Mouse (Mus musculus) kidney, postnatal 0 days (tissue): ENCODE measurements around the gene Zswim3. TPM values are rescaled to one million over a fixed set of nuclear protein-coding genes. Genes with fewer than 3 reads are reported as not detected.

ENCODE experiments used
- ATAC-seq: fragments of 200-750 bp; cut with Nextera tagmentation; replicated peaks from 2 replicates; pipeline ENCODE4 v1.8.0; 2017; ENCODE audit warnings: low read depth, moderate number of reproducible peaks, moderate TSS enrichment, moderate library complexity; ENCODE audit not compliant: low FRiP score
- DNase-seq: peaks from one replicate; pipeline ENCODE4 v3.0.0-alpha.2; 2016; ENCODE audit warnings: low spot score
- H3K27ac ChIP-seq: fragments of 300-500 bp; sonication (generic); 2 replicates; pipeline ENCODE4 v1.5.1; 2014; ENCODE audit warnings: mild to moderate bottlenecking
- H3K27me3 ChIP-seq: fragments of 300-500 bp; sonication (generic); 2 replicates; pipeline ENCODE4 v1.6.1; 2014; ENCODE audit warnings: low read length, mixed read lengths; ENCODE audit not compliant: insufficient read depth
- H3K36me3 ChIP-seq: fragments of 300-500 bp; sonication (generic); 2 replicates; pipeline ENCODE4 v1.6.1; 2014; ENCODE audit warnings: low read length, mixed read lengths; ENCODE audit not compliant: insufficient read depth
- H3K4me1 ChIP-seq: fragments of 300-500 bp; sonication (generic); replicated peaks from 2 replicates; pipeline ENCODE4 v1.6.1; 2014; ENCODE audit warnings: antibody characterized with exemption, low read length, mixed read lengths; ENCODE audit not compliant: insufficient read depth
- H3K4me2 ChIP-seq: fragments of 300-500 bp; sonication (generic); 2 replicates; pipeline ENCODE4 v1.6.1; 2014; ENCODE audit warnings: mild to moderate bottlenecking, low read length, moderate library complexity, mixed read lengths
- H3K4me3 ChIP-seq: fragments of 300-500 bp; sonication (generic); replicated peaks from 2 replicates; pipeline ENCODE4 v1.5.1; 2014; ENCODE audit warnings: low read depth, low read length
- H3K9ac ChIP-seq: fragments of 300-500 bp; sonication (generic); 2 replicates; pipeline ENCODE4 v1.6.1; 2014; ENCODE audit warnings: low read depth, low read length
- H3K9me3 ChIP-seq: fragments of 300-500 bp; sonication (generic); replicated peaks from 2 replicates; pipeline ENCODE4 v1.6.1; 2016; ENCODE audit warnings: low read length, inconsistent platforms, mixed read lengths
- CTCF ChIP-seq: IDR thresholded peaks from 2 replicates; pipeline ENCODE4 v1.5.1; 2016; ENCODE audit warnings: antibody characterized with exemption, low read depth, mild to moderate bottlenecking, moderate library complexity
- WGBS: fragments of 180-500 bp; shearing (Covaris S2); extraction: QIAGEN DNeasy Blood & Tissue Kit; methylation state at CpG from one replicate; pipeline ENCODE4 v1.1.7; 2014; 5-methylcytosine and 5-hydroxymethylcytosine counted together
- polyA plus RNA-seq: library from polyadenylated mRNA; unstranded; fragments of >200 nt; fragmentation: Nextera tagmentation; extraction: Ambion mirVana; gene quantifications from 2 replicates; pipeline ENCODE4 v1.2.1, GENCODE M21; 2015

Gene Zswim3
- polyA plus RNA-seq, 1 experiment from 2014 or later, result 5.2 TPM

GRCm38 (mm10) chr2:164867566-164867965, 62.7 kb downstream of the Zswim3 start:
- Histone ChIP-seq H3K27me3 (no peaks in the 10 kb centered on the region), H3K4me2 (no peak overlapping the region), H3K4me1 (no peaks in the 10 kb centered on the region), H3K36me3 (no peaks in the 10 kb centered on the region), H3K9me3 (no peaks in the 10 kb centered on the region), H3K4me3 (no peak overlapping the region), H3K9ac (no peak overlapping the region), H3K27ac (peak overlapping the region; percentile 71)
- peak; percentile 66 for TF ChIP-seq CTCF
- no peak for DNase-seq
- ATAC-seq, result no peak
- WGBS, result 93% methylated on average over 7 of the region's 7 CpGs

GRCm38 (mm10) chr2:164868491-164868890, 63.6 kb downstream of the Zswim3 start:
- DNase-seq (no peak), ATAC-seq (no peak)
- H3K9me3 ChIP-seq, result no peaks in the 10 kb centered on the region
- H3K27me3 ChIP-seq, result no peaks in the 10 kb centered on the region
- H3K27ac ChIP-seq, result no peak overlapping the region
- H3K36me3 ChIP-seq, result no peaks in the 10 kb centered on the region
- no peak overlapping the region for H3K4me3 ChIP-seq
- no peaks in the 10 kb centered on the region for H3K4me1 ChIP-seq
- no peak for TF ChIP-seq CTCF
- no peak overlapping the region for H3K9ac ChIP-seq
- WGBS, result 51% methylated on average over 7 of the region's 7 CpGs
- H3K4me2 ChIP-seq, result no peak overlapping the region

Other genes starting within 250 kb of the Zswim3 start
- gene Wfdc2, start 242.7 kb upstream of the Zswim3 start, polyA plus RNA-seq, result 715 and 716 TPM in 2 replicates
- not detected in 2 replicates for gene Spint3, start 231.6 kb upstream of the Zswim3 start, polyA plus RNA-seq
- gene Wfdc6a, start 219.7 kb upstream of the Zswim3 start, polyA plus RNA-seq, result not detected in 2 replicates
- gene Eppin, start 211.5 kb upstream of the Zswim3 start, polyA plus RNA-seq, result 0.16 TPM in 1 of 2 replicates, not detected in the other
- not detected in 2 replicates for gene Wfdc6b, start 191.6 kb upstream of the Zswim3 start, polyA plus RNA-seq
- gene Wfdc8, start 191.5 kb upstream of the Zswim3 start, polyA plus RNA-seq, result 0.05 TPM in 1 of 2 replicates, not detected in the other
- gene Wfdc16, start 166.3 kb upstream of the Zswim3 start, polyA plus RNA-seq, result 0.17 TPM in 1 of 2 replicates, not detected in the other
- 0.34 and 0.38 TPM in 2 replicates for gene Wfdc10, start 149.1 kb upstream of the Zswim3 start, polyA plus RNA-seq
- not detected in 2 replicates for gene Wfdc9, start 148.5 kb upstream of the Zswim3 start, polyA plus RNA-seq
- gene Wfdc11, start 131.0 kb upstream of the Zswim3 start, polyA plus RNA-seq, result not detected in 2 replicates
- gene Wfdc13, start 120.0 kb upstream of the Zswim3 start, polyA plus RNA-seq, result 1.4 and 1.6 TPM in 2 replicates
- 0.84 and 1.4 TPM in 2 replicates for gene Spint4, start 106.6 kb upstream of the Zswim3 start, polyA plus RNA-seq
- not detected in 2 replicates for gene Spint5, start 89.8 kb upstream of the Zswim3 start, polyA plus RNA-seq
- gene Wfdc3, start 59.2 kb upstream of the Zswim3 start, polyA plus RNA-seq, result 0.64 and 1.1 TPM in 2 replicates
- 58.5 and 62.4 TPM in 2 replicates for gene Dnttip1, start 59.1 kb upstream of the Zswim3 start, polyA plus RNA-seq
- gene Ube2c, start 35.2 kb upstream of the Zswim3 start, polyA plus RNA-seq, result 132 and 156 TPM in 2 replicates
- 0.45 and 1.0 TPM in 2 replicates for gene Tnnc2, start 25.1 kb upstream of the Zswim3 start, polyA plus RNA-seq
- 19.9 and 21.7 TPM in 2 replicates for gene Snx21, start 19.3 kb upstream of the Zswim3 start, polyA plus RNA-seq
- 28.7 and 33.2 TPM in 2 replicates for gene Acot8, start 216 bp upstream of the Zswim3 start, polyA plus RNA-seq
- 15.5 and 15.8 TPM in 2 replicates for gene Zswim1, start 17.6 kb downstream of the Zswim3 start, polyA plus RNA-seq
- not detected in 2 replicates for gene Spata25, start 23.4 kb downstream of the Zswim3 start, polyA plus RNA-seq
- 219 and 254 TPM in 2 replicates for gene Ctsa, start 27.8 kb downstream of the Zswim3 start, polyA plus RNA-seq
- 9.2 and 9.4 TPM in 2 replicates for gene Neurl2, start 28.4 kb downstream of the Zswim3 start, polyA plus RNA-seq
- gene Pltp, start 52.6 kb downstream of the Zswim3 start, polyA plus RNA-seq, result 43.9 and 45.4 TPM in 2 replicates
- gene Pcif1, start 74.2 kb downstream of the Zswim3 start, polyA plus RNA-seq, result 70.0 and 76.5 TPM in 2 replicates
- 7.5 and 7.6 TPM in 2 replicates for gene Zfp335, start 106.7 kb downstream of the Zswim3 start, polyA plus RNA-seq
- 1.7 and 1.9 TPM in 2 replicates for gene Mmp9, start 135.7 kb downstream of the Zswim3 start, polyA plus RNA-seq
- 0.68 and 0.74 TPM in 2 replicates for gene Slc12a5, start 155.7 kb downstream of the Zswim3 start, polyA plus RNA-seq
- gene Ncoa5, start 229.8 kb downstream of the Zswim3 start, polyA plus RNA-seq, result 35.6 and 38.6 TPM in 2 replicates